Mouse (Mus musculus) T-helper 17 cell (primary cell): Measurements from ENCODE around the gene Klhdc2.

ENCODE experiments used
- in situ Hi-C, 2 experiments: fragments of 300-600 bp; cut with MboI, MseI; formaldehyde crosslinking; loops; 1 replicate in 1 of 2; 2 replicates in 1 of 2; pipeline ENCODE4 v1.15.1; 2025; ENCODE audit warnings: high pct_unique_total_duplicates in 2 of 2

Klhdc2 gene

GRCm38 (mm10) chr12:69299831-69300230 is 3.4 kb downstream of the Klhdc2 start:
- in situ Hi-C loops = loop anchor here (5.0 to 25.0 kb wide), 2 partner anchors 83 to 1662 kb away; partner anchors contain the start of gene Psma3 (in 1 of the 2)

- in situ Hi-C loops = loop anchor here in 1 of 2 experiments (25.0 kb wide), 1 partner anchor 1662 kb away; the partner anchor contains the start of gene Psma3
Observed at GRCm38 (mm10) chr12:69300391-69300790, 3.9 kb downstream of the Klhdc2 start.

GRCm38 (mm10) chr12:69302171-69302570 is 5.7 kb downstream of the Klhdc2 start:
- in situ Hi-C loops = loop anchor here in 1 of 2 experiments (25.0 kb wide), 1 partner anchor 1660 kb away; the partner anchor contains the start of gene Psma3

- in situ Hi-C loops = loop anchor here in 1 of 2 experiments (25.0 kb wide), 1 partner anchor 1658 kb away; the partner anchor contains the start of gene Psma3
Observed at GRCm38 (mm10) chr12:69304051-69304450, 7.6 kb downstream of the Klhdc2 start.

- in situ Hi-C loops = loop anchor here (5.0 to 25.0 kb wide), 2 partner anchors 36 to 1656 kb away; partner anchors contain the start of gene Psma3 (in 1 of the 2)
Observed at GRCm38 (mm10) chr12:69306333-69306732, 9.9 kb downstream of the Klhdc2 start.

GRCm38 (mm10) chr12:69309659-69310058 is 13.2 kb downstream of the Klhdc2 start:
- in situ Hi-C loops = loop anchor here (5.0 to 25.0 kb wide), 4 partner anchors 33 to 1653 kb away; partner anchors contain the start of gene Psma3 (in 1 of the 2)

- in situ Hi-C loops = loop anchor here in 1 of 2 experiments (10.0 to 25.0 kb wide), 3 partner anchors 104 to 1644 kb away; partner anchors contain the start of gene Psma3
Observed at GRCm38 (mm10) chr12:69318431-69318830, 21.9 kb downstream of the Klhdc2 start.

GRCm38 (mm10) chr12:69331187-69331586 is 34.7 kb downstream of the Klhdc2 start:
- in situ Hi-C loops = loop anchor here in 1 of 2 experiments (10.0 kb wide), 2 partner anchors 364 to 1654 kb away; no protein-coding TSS in a partner anchor

GRCm38 (mm10) chr12:69332147-69332546 is 35.7 kb downstream of the Klhdc2 start:
- in situ Hi-C loops = loop anchor here in 1 of 2 experiments (10.0 kb wide), 2 partner anchors 363 to 1653 kb away; no protein-coding TSS in a partner anchor

- in situ Hi-C loops = loop anchor here in 1 of 2 experiments (10.0 kb wide), 2 partner anchors 361 to 1651 kb away; no protein-coding TSS in a partner anchor
Observed at GRCm38 (mm10) chr12:69333547-69333946, 37.1 kb downstream of the Klhdc2 start.

- in situ Hi-C loops = no loop called here
Observed at GRCm38 (mm10) chr12:69349928-69350327, 53.4 kb downstream of the Klhdc2 start.

GRCm38 (mm10) chr12:69351685-69352084 is 55.2 kb downstream of the Klhdc2 start:
- in situ Hi-C loops = no loop called here

GRCm38 (mm10) chr12:69356546-69357299 is 60.2 kb downstream of the Klhdc2 start, which contains the start of gene Nemf:
Nemf (minus strand) TSS chr12:69357165.
- in situ Hi-C loops = loop anchor here (5.0 kb wide), 1 partner anchor 221 kb away; no protein-coding TSS in a partner anchor

GRCm38 (mm10) chr12:69357300-69357646 is 60.8 kb downstream of the Klhdc2 start:
- in situ Hi-C loops = loop anchor here (5.0 kb wide), 1 partner anchor 220 kb away; no protein-coding TSS in a partner anchor
